Mouse (Mus musculus): ENCODE measurements around the gene Mettl9. TPM values are rescaled to one million over a fixed set of nuclear protein-coding genes. Genes with fewer than 3 reads are reported as not detected.

Mettl9 gene
- polyA plus RNA-seq, 1 experiment: 48.2 TPM

GRCm38 (mm10) chr7:121044251-121044650, 10.0 kb downstream of the Mettl9 start:
- no peak for DNase-seq (ENCODE audit: low spot score)

- no peak for DNase-seq (ENCODE audit: low spot score)
Measured at GRCm38 (mm10) chr7:121045671-121046453, 11.6 kb downstream of the Mettl9 start.

GRCm38 (mm10) chr7:121047624-121048023, 13.4 kb downstream of the Mettl9 start:
- no peak for DNase-seq (ENCODE audit: low spot score)

GRCm38 (mm10) chr7:121053071-121053470, 18.8 kb downstream of the Mettl9 start:
- DNase-seq (ENCODE audit: low spot score): no peak

- no peak for DNase-seq (ENCODE audit: low spot score)
Measured at GRCm38 (mm10) chr7:121059477-121060218, 25.4 kb downstream of the Mettl9 start.

- no peak for DNase-seq (ENCODE audit: low spot score)
Measured at GRCm38 (mm10) chr7:121064309-121064708, 30.1 kb downstream of the Mettl9 start.

GRCm38 (mm10) chr7:121071276-121071675, 37.0 kb downstream of the Mettl9 start:
- DNase-seq (ENCODE audit: low spot score): no peak

GRCm38 (mm10) chr7:121072506-121072905, 38.3 kb downstream of the Mettl9 start:
- no peak for DNase-seq (ENCODE audit: low spot score)

GRCm38 (mm10) chr7:121074281-121074680, 40.0 kb downstream of the Mettl9 start, which contains the start of gene Igsf6:
Igsf6 (minus strand) TSS chr7:121074572.
- DNase-seq (ENCODE audit: low spot score): no peak

- no peak for DNase-seq (ENCODE audit: low spot score)
Measured at GRCm38 (mm10) chr7:121074801-121075400, 40.7 kb downstream of the Mettl9 start.

GRCm38 (mm10) chr7:121075416-121075815, 41.2 kb downstream of the Mettl9 start:
- no peak for DNase-seq (ENCODE audit: low spot score)

- no peak for DNase-seq (ENCODE audit: low spot score)
Measured at GRCm38 (mm10) chr7:121077311-121077710, 43.1 kb downstream of the Mettl9 start.

- no peak for DNase-seq (ENCODE audit: low spot score)
Measured at GRCm38 (mm10) chr7:121077829-121078228, 43.6 kb downstream of the Mettl9 start.

GRCm38 (mm10) chr7:121081350-121081749, 47.1 kb downstream of the Mettl9 start, which contains the start of gene Otoa:
Otoa (plus strand) TSS chr7:121081650.
- DNase-seq (ENCODE audit: low spot score): no peak

- no peak for DNase-seq (ENCODE audit: low spot score)
Measured at GRCm38 (mm10) chr7:121081816-121082215, 47.6 kb downstream of the Mettl9 start.

GRCm38 (mm10) chr7:121082949-121083513, 48.8 kb downstream of the Mettl9 start:
- DNase-seq (ENCODE audit: low spot score): no peak

- no peak for DNase-seq (ENCODE audit: low spot score)
Measured at GRCm38 (mm10) chr7:121084840-121085453, 50.7 kb downstream of the Mettl9 start.

GRCm38 (mm10) chr7:121085500-121085899, 51.3 kb downstream of the Mettl9 start:
- DNase-seq (ENCODE audit: low spot score): no peak

GRCm38 (mm10) chr7:121088745-121089144, 54.5 kb downstream of the Mettl9 start:
- no peak for DNase-seq (ENCODE audit: low spot score)

GRCm38 (mm10) chr7:121090748-121091147, 56.5 kb downstream of the Mettl9 start:
- DNase-seq (ENCODE audit: low spot score): no peak

- no peak for DNase-seq (ENCODE audit: low spot score)
Measured at GRCm38 (mm10) chr7:121093026-121093425, 58.8 kb downstream of the Mettl9 start.
